Mouse (Mus musculus) mature B cell (primary cell): ENCODE results near the gene Apol8.
"Not testable (repeated sequence)": the region's sequence is repeated elsewhere in the genome, so short reads cannot be mapped to it uniquely, and the experiment has no call there.

Experiments
- in situ Hi-C: fragments of 300-500 bp; cut with MboI; formaldehyde crosslinking; loops from 2 replicates; pipeline ENCODE4 v1.14.3; 2019

Apol8 gene

DNA sequence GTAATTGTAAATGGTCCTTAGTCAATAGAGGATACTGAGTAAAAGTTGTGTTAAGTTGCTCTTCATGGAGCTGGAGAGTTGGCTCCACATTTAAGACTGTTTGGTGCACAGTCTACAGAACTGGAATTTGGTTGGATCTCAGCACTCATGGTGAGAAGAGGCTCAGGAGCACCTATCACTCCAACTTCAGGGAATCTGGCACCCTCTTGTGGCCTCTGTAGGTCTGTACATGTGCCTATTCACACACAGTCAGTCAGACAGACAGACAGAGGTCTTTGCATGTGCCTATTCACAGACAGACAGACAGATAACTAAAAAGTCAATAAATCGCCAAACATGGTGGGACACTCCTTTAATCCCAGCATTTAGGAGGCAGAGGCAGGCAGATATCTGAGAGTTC is 6.3 kb downstream of the Apol8 start:
- in situ Hi-C loops = no loop called here

GRCm38 (mm10) chr15:77749717-77750116 is 7.1 kb downstream of the Apol8 start:
- in situ Hi-C loops = no loop called here

GRCm38 (mm10) chr15:77748414-77748813 is 8.4 kb downstream of the Apol8 start:
- in situ Hi-C loops = no loop called here

GRCm38 (mm10) chr15:77746326-77746725 is 10.5 kb downstream of the Apol8 start:
- in situ Hi-C loops = no loop called here

GRCm38 (mm10) chr15:77745081-77745480 is 11.7 kb downstream of the Apol8 start:
- in situ Hi-C loops = no loop called here

DNA sequence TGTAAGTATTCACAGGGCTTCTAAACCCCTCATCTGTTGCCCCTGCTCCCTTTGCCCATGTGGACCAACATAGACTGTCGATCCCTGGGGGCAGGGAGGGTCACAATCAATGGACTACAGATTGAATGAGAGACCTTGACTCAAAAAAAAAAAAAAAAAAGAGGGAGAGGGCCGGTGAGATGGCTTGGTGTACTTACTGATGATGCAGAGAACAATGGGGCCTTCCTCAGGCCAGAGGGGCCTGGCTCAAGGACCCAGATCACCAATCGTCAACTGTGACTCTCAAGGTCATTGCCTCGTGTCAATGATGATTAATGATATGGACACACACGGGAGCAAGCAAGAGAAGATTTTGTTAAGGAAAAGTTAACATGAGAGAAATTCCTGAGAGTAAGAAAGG is 12.2 kb downstream of the Apol8 start:
- in situ Hi-C loops = no loop called here

- in situ Hi-C loops = not testable (repeated sequence)
Observed at GRCm38 (mm10) chr15:77741556-77741955, 15.2 kb downstream of the Apol8 start.

GRCm38 (mm10) chr15:77740511-77741297 is 16.1 kb downstream of the Apol8 start:
- in situ Hi-C loops = no loop called here

DNA sequence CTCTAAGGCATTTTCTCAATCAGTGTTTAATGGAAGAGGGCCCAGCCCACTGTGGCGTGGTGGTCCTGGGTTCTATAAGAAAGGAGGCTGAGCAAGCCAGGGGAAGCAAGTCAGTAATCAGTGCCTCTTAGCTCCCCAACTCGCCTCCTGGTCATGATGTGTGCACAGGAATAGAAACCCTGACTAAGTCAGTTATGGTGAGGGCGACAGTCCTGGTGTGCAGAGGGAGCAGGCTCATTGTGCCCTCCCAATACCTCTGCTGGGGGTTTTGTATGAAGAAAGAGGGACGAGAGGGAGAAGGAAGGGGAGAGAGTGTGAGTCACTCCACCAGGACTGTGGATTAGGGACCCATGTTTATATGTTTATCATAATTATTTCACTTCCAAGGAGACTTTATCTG is 22.9 kb downstream of the Apol8 start:
- in situ Hi-C loops = not testable (repeated sequence)

DNA sequence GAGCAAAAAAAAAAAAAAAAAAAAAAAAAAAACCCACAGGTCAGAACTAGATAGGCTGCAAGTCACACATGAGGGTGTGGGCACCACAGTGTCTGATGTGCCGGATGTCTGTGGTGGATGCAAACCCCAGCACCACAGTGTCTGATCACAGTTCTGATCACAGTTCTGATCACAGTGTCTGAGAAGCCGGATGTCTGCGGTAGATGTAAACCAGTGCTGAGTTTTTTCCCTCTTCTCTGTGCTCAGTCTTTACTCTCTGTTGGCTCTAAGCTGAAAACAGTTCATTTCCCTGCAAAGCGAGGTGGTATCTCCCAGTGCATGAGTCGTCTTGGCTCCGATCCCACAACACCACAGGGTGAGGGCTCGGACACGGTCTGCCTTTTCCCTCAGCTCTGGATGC is 23.4 kb downstream of the Apol8 start:
- in situ Hi-C loops = not testable (repeated sequence)

GRCm38 (mm10) chr15:77732851-77733250 is 24.0 kb downstream of the Apol8 start:
- in situ Hi-C loops = not testable (repeated sequence)

DNA sequence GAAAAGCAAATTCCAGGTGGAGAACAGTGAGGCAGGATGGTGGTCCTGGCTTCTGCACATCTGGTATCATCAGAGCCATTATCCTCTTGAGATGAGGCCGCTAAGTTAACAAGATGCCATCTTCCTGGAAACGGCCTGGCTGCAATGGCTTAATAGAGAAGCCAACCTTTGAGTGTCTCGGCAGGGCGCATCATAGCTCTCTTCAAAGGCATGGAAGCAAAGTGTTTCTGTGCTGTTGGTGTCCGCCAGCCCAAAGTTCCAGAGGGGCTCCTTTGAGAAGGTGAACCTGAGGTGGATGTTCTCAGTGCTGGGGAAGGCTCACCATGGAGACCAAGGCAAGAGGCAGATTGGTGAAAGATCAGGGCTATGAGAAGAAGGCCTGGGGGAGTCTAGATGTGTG is 25.2 kb downstream of the Apol8 start:
- in situ Hi-C loops = no loop called here

DNA sequence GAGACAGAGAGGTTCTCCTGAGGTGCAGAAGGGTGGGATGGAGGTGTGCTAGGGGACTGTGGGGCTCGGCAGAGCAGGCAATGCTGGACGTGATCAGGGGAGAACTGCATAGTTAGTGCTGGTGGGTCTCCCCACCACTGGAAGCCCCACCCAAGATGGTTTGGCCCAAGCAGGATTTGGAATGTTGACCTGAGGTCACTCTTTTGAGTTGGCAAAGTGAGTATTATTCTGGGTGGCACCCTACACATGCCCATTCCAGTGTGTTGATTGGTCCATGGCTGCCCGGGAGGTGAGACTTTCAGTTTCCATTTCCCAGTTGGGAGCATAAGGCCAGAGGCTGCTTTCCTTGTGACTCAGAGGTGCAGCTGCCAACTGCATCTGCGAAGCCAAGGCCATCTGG is 28.1 kb downstream of the Apol8 start, which contains the start of gene Apol9b:
Gene Apol9b, plus strand, starts transcription at position 301 of the 400 bp plus-strand sequence.
- in situ Hi-C loops = not testable (repeated sequence)

DNA sequence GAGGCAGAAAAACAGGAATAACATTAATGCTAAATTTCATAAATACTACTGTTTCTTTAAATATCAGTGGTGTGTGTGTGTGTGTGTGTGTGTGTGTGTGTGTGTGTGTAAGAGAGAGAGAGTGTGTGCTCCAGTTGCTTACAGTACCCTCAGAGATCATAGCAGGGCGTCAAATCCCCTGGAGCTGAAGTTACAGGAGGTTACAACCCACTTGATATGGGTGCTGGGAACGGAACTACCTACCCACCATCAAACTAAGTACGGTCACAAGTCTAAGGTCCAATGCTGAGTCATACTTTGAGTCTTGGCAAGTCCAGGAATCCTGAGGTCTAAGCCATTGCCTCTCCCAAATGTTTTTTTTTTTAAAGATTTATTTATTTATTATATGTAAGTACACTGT is 29.1 kb downstream of the Apol8 start:
- in situ Hi-C loops = not testable (repeated sequence)

- in situ Hi-C loops = not testable (repeated sequence)
Observed at GRCm38 (mm10) chr15:77727139-77727538, 29.7 kb downstream of the Apol8 start.

DNA sequence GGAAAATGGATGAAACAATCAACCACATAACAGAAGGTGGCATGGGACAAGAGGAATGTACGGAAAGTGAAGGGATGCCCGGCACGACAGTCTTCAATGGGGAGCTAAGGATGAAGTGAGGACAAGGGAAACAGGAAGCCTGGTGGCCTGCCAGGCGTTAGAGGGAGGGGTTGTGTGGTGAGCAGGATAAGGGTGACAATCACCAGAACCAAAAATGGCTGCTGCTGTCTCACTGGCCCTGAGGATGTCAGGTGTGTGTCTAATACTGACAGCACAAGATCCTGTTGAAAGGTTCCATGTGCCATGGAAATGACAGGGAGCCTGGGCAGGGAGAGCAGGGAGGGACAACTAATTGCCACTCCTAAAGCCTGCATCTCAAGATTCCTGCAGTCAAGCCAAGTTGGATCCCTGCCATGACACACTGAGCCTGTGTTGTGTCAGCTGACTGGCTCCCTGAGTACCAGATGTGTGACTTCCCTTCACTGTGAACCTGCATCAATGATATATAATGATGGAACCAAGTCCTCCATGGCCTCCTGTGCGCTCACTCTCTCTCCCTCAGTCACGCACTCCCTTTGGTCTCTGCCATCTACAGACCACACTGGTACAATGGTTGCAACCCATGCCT is 31.3 kb downstream of the Apol8 start:
- in situ Hi-C loops = not testable (repeated sequence)

GRCm38 (mm10) chr15:77724208-77724911 is 32.4 kb downstream of the Apol8 start:
- in situ Hi-C loops = not testable (repeated sequence)

GRCm38 (mm10) chr15:77721509-77721908 is 35.3 kb downstream of the Apol8 start:
- in situ Hi-C loops = not testable (repeated sequence)

DNA sequence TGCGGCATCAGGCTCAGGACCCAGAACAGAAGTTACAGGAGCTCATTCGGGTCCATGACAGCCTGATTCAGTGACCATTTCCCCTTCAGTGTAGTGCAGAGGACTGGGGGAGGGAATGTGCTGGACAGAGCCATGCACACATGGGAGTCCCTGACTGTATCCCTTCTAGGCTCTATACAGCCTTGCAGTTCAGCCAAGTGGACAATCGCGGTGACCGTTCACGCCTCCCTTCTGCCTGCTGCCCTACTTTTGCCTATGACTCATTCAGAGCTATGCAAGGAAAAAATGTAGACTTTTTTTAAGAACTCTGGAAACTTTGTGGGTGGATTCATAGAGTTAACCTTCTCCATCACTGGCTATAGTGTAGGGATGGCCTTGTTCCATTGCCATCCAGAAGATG is 38.6 kb downstream of the Apol8 start:
- in situ Hi-C loops = not testable (repeated sequence)

DNA sequence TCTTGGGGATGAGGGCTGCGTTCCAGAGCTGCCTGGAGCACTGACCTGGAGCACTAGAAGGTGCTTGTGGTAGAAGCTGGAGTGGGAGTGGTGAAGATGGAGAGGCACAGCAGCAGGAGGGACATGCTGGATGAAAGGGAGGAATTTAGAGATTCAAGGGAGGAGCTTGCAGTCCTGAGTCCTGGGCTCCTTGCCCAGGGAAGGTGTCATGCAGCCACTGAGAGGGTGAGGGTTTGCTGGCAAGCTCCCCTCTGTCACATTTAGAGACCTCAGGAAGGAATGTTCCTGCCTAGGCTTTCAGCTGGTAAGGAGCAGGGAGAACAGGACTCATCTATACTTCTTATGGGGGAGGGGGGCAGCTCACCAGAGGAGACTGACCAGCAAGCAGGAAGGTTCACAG is 47.9 kb downstream of the Apol8 start:
- in situ Hi-C loops = not testable (repeated sequence)

- in situ Hi-C loops = not testable (repeated sequence)
Observed at GRCm38 (mm10) chr15:77705306-77705705, 51.5 kb downstream of the Apol8 start.

DNA sequence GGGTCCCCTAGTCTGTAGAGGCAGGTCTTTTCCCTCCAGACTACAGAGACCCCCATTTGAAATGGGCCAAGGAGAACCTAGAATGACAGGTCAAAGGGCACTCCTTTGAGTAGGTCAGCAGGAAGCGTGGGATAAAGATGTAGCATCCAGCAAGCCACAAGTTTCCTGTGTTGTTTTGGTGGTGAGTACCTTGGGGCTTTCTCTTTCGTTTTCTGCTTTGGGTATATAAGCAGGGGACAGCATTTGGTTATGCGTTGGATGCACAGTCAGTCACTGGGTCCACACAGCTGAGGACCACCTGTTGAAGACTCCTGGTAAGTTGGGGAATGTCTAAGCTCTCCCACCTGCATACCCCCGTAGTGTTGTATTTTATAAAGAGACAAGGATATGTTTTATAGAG is 58.1 kb downstream of the Apol8 start, which contains the start of gene Apol7e:
Gene Apol7e, plus strand, starts transcription at position 202 of the 400 bp plus-strand sequence.
- in situ Hi-C loops = not testable (repeated sequence)
